Comparison of ENCODE assay signal across 14 mouse cellular contexts in genomic region chr3:154125768-154126376, GRCm38 (mm10).
DNase-seq lines count a peak whose midpoint lies in the region; ATAC-seq and TF ChIP-seq lines count a peak whose summit lies in the region.
"Had no signal": no experiment of that assay in that cellular context is flagged by ENCODE, and none has a peak within 500 bp of the region (broad histone marks: within the 10 kb centered on the region; RNA-seq: fewer than 3 reads in every experiment).

No protein-coding gene starts in this region.

- H3K4me1 ChIP-seq in forebrain, embryonic 12.5 days: peaks cover 25% of the 10 kb centered on the region
- peaks cover 13% of the 10 kb centered on the region for H3K4me1 ChIP-seq in forebrain, postnatal 0 days (ENCODE audit: insufficient read depth)
- peaks cover 11% of the 10 kb centered on the region for H3K4me1 ChIP-seq in kidney, embryonic 15.5 days
- peaks cover 20% of the 10 kb centered on the region for H3K4me1 ChIP-seq in midbrain, embryonic 12.5 days
- H3K4me1 ChIP-seq: limb, embryonic 15.5 days; megakaryocyte, embryonic 14.5 days had no signal

- no peak overlapping the region for H3K4me3 ChIP-seq in forebrain, embryonic 12.5 days (replicated peaks)
- no peak overlapping the region for H3K4me3 ChIP-seq in forebrain, postnatal 0 days (ENCODE audit: low read depth, low read length)
- H3K4me3 ChIP-seq in kidney, embryonic 15.5 days (replicated peaks): no peak overlapping the region
- H3K4me3 ChIP-seq in midbrain, embryonic 12.5 days: no peak overlapping the region
- H3K4me3 ChIP-seq: limb, embryonic 15.5 days; megakaryocyte, embryonic 14.5 days had no signal

- no peaks in the 10 kb centered on the region for H3K36me3 ChIP-seq in forebrain, embryonic 12.5 days (replicated peaks)
- H3K36me3 ChIP-seq in forebrain, postnatal 0 days (ENCODE audit: insufficient read depth): no peaks in the 10 kb centered on the region
- no peaks in the 10 kb centered on the region for H3K36me3 ChIP-seq in kidney, embryonic 15.5 days
- H3K36me3 ChIP-seq in midbrain, embryonic 12.5 days: no peaks in the 10 kb centered on the region
- H3K36me3 ChIP-seq: limb, embryonic 15.5 days had no signal

- peak overlapping the region; percentile 10; the same call in 1 of the 2 replicates for H3K4me2 ChIP-seq in forebrain, embryonic 12.5 days
- no peak overlapping the region for H3K4me2 ChIP-seq in forebrain, postnatal 0 days (ENCODE audit: low read depth)
- no peak overlapping the region; the same call in 1 of the 2 replicates for H3K4me2 ChIP-seq in kidney, embryonic 15.5 days
- peak overlapping the region; percentile 29 for H3K4me2 ChIP-seq in midbrain, embryonic 12.5 days (replicated peaks)
- H3K4me2 ChIP-seq: limb, embryonic 15.5 days had no signal

- CTCF ChIA-PET in Patski (lab: Charles Lee): interaction anchor here (0.9 to 1.5 kb wide), 4 partner anchors 13 to 142 kb away, joined by 3 to 4 read pairs (median 4); no protein-coding TSS in a partner anchor

- no peak for ATAC-seq in forebrain, embryonic 12.5 days (ENCODE audit: low FRiP score)
- ATAC-seq in forebrain, postnatal 0 days: no peak
- peak; percentile 54 for ATAC-seq in kidney, embryonic 15.5 days (replicated peaks; ENCODE audit: low FRiP score)
- peak; percentile 73 for ATAC-seq in Patski
- peak; percentile 24 for ATAC-seq in midbrain, embryonic 12.5 days (ENCODE audit: low FRiP score, low read depth)
- ATAC-seq: inflammation-experienced regulatory T-cells, adult 6 months had no signal

- no peak for DNase-seq in forebrain, postnatal 0 days
- no peak for DNase-seq in kidney, adult 9 months
- DNase-seq in Patski (ENCODE audit: low read depth, low spot score): peak; percentile 73
- no peak for DNase-seq in layer of hippocampus, postnatal 36 days
- DNase-seq: cerebellum, adult 8-10 months; gastrocnemius, postnatal 25 days; kidney, postnatal 10 days; lung, postnatal 10 days had no signal

- no peak for TF ChIP-seq CTCF in forebrain, postnatal 0 days (IDR thresholded peaks at IDR 0.05; ENCODE audit: low read depth)
- TF ChIP-seq CTCF in Patski (IDR thresholded peaks at IDR 0.05): no peak

- POLR2A ChIA-PET in Patski (lab: Charles Lee): interaction anchor here (0.5 to 1.2 kb wide), 3 partner anchors 20 to 139 kb away, joined by 3 read pairs; no protein-coding TSS in a partner anchor

- no peak overlapping the region for H3K9ac ChIP-seq in forebrain, embryonic 12.5 days
- no peak overlapping the region for H3K9ac ChIP-seq in forebrain, postnatal 0 days
- no peak overlapping the region for H3K9ac ChIP-seq in kidney, embryonic 15.5 days
- no peak overlapping the region for H3K9ac ChIP-seq in midbrain, embryonic 12.5 days (replicated peaks)
- H3K9ac ChIP-seq: limb, embryonic 15.5 days had no signal

- in situ Hi-C loops in Patski (cut with MboI; ENCODE audit: low pct_unique_long_range_greater_than_20kb): loop anchor here (5.0 kb wide), 1 partner anchor 144 kb away; no protein-coding TSS in a partner anchor

- no peak overlapping the region for H3K27ac ChIP-seq in forebrain, embryonic 12.5 days
- no peak overlapping the region for H3K27ac ChIP-seq in forebrain, postnatal 0 days (ENCODE audit: low read depth, low read length)
- H3K27ac ChIP-seq in kidney, embryonic 15.5 days: peak overlapping the region; percentile 41
- H3K27ac ChIP-seq in midbrain, embryonic 12.5 days (replicated peaks): peak overlapping the region; percentile 17
- H3K27ac ChIP-seq: limb, embryonic 15.5 days had no signal

- no peaks in the 10 kb centered on the region for H3K9me3 ChIP-seq in forebrain, embryonic 12.5 days
- H3K9me3 ChIP-seq in forebrain, postnatal 0 days (ENCODE audit: low read length): no peaks in the 10 kb centered on the region
- no peaks in the 10 kb centered on the region for H3K9me3 ChIP-seq in kidney, embryonic 15.5 days (replicated peaks)
- no peaks in the 10 kb centered on the region for H3K9me3 ChIP-seq in midbrain, embryonic 12.5 days
- H3K9me3 ChIP-seq: limb, embryonic 15.5 days had no signal

- peaks cover 35% of the 10 kb centered on the region; the same call in 1 of the 2 replicates for H3K27me3 ChIP-seq in forebrain, embryonic 12.5 days
- H3K27me3 ChIP-seq in forebrain, postnatal 0 days (ENCODE audit: insufficient read depth, low read length): 0 out of 2 replicates have a peak, but pooled peaks cover 5% of the 10 kb centered on the region
- H3K27me3 ChIP-seq in kidney, embryonic 15.5 days: no peaks in the 10 kb centered on the region
- H3K27me3 ChIP-seq in Patski: no peaks in the 10 kb centered on the region
- peaks cover 61% of the 10 kb centered on the region for H3K27me3 ChIP-seq in midbrain, embryonic 12.5 days
- H3K27me3 ChIP-seq: limb, embryonic 15.5 days; megakaryocyte, embryonic 14.5 days had no signal

- WGBS in forebrain, embryonic 12.5 days: 26% methylated on average over 7 of the region's 7 CpGs
- 44% methylated on average over 7 of the region's 7 CpGs for WGBS in forebrain, postnatal 0 days
- WGBS in kidney, embryonic 15.5 days: 55% methylated on average over 7 of the region's 7 CpGs
- 21% methylated on average over 7 of the region's 7 CpGs for WGBS in midbrain, embryonic 12.5 days

Comparison
In these comparisons a context has a peak if more than half of its experiments do, and no peak if none do; other contexts are left out.
1. H3K4me2 ChIP-seq: peak in forebrain, embryonic 12.5 days (single experiment) and midbrain, embryonic 12.5 days (single experiment); none in forebrain, postnatal 0 days (single experiment) and kidney, embryonic 15.5 days (single experiment).
2. ATAC-seq: peak in kidney, embryonic 15.5 days (single experiment), Patski (single experiment) and midbrain, embryonic 12.5 days (single experiment); none in forebrain, embryonic 12.5 days (single experiment) and forebrain, postnatal 0 days (single experiment).
3. H3K27ac ChIP-seq: peak in kidney, embryonic 15.5 days (single experiment) and midbrain, embryonic 12.5 days (single experiment); none in forebrain, embryonic 12.5 days (single experiment) and forebrain, postnatal 0 days (single experiment).